Mouse (Mus musculus) intestine, embryonic 15.5 days (tissue): ENCODE measurements around the gene Ceacam13. TPM values are rescaled to one million over a fixed set of nuclear protein-coding genes. Genes with fewer than 3 reads are reported as not detected.
"Not testable (repeated sequence)": the region's sequence is repeated elsewhere in the genome, so short reads cannot be mapped to it uniquely, and the experiment has no call there.

Experiments
- ATAC-seq: fragments of 200-750 bp; cut with Nextera tagmentation; 2 replicates; pipeline ENCODE4 v1.8.0; 2017; ENCODE audit warnings: moderate TSS enrichment, moderate library complexity
- H3K27ac ChIP-seq: fragments of 300-500 bp; sonication (generic); 2 replicates; pipeline ENCODE4 v1.5.1; 2015; ENCODE audit warnings: mild to moderate bottlenecking, inconsistent platforms
- H3K27me3 ChIP-seq: fragments of 300-500 bp; sonication (generic); replicated peaks from 2 replicates; pipeline ENCODE4 v1.6.1; 2015; ENCODE audit warnings: inconsistent platforms
- H3K36me3 ChIP-seq: fragments of 300-500 bp; sonication (generic); 2 replicates; pipeline ENCODE4 v1.6.1; 2015; ENCODE audit warnings: inconsistent platforms
- H3K4me1 ChIP-seq: fragments of 300-500 bp; sonication (generic); replicated peaks from 2 replicates; pipeline ENCODE4 v1.6.1; 2015; ENCODE audit warnings: inconsistent platforms
- H3K4me2 ChIP-seq: fragments of 300-500 bp; sonication (generic); replicated peaks from 2 replicates; pipeline ENCODE4 v1.6.1; 2015; ENCODE audit warnings: mild to moderate bottlenecking, inconsistent platforms
- H3K4me3 ChIP-seq: fragments of 300-500 bp; sonication (generic); replicated peaks from 2 replicates; pipeline ENCODE4 v1.5.1; 2015; ENCODE audit warnings: inconsistent platforms
- H3K9ac ChIP-seq: fragments of 300-500 bp; sonication (generic); 2 replicates; pipeline ENCODE4 v1.6.1; 2015; ENCODE audit warnings: inconsistent platforms
- H3K9me3 ChIP-seq: fragments of 300-500 bp; sonication (generic); 2 replicates; pipeline ENCODE4 v1.6.1; 2016; ENCODE audit warnings: inconsistent platforms
- WGBS: fragments of 180-500 bp; shearing (Covaris S2); methylation state at CpG from one replicate; pipeline ENCODE4 v1.1.7; 2015; 5-methylcytosine and 5-hydroxymethylcytosine counted together
- polyA plus RNA-seq: library from polyadenylated mRNA; unstranded; fragments of >200 nt; fragmentation: Nextera tagmentation; extraction: Ambion mirVana; gene quantifications from 2 replicates; pipeline ENCODE4 v1.2.1, GENCODE M21; 2015

The Ceacam13 gene
- not detected in 2 replicates for polyA plus RNA-seq

- Histone ChIP-seq H3K4me3 (no peak within 1 kb of the TSS), H3K4me2 (no peak within 1 kb of the TSS), H3K27ac (no peak within 1 kb of the TSS), H3K9me3 (peaks cover 5% of the 10 kb centered on the region; the same call in 1 of the 2 replicates), H3K4me1 (no peaks in the 10 kb centered on the region), H3K27me3 (no peaks in the 10 kb centered on the region), H3K36me3 (no peaks in the 10 kb centered on the region), H3K9ac (no peak within 1 kb of the TSS)
- WGBS = 81% methylated on average over 4 of the region's 4 CpGs
- no peak for ATAC-seq
Observed at GRCm38 (mm10) chr7:18009589-18009988, at the start of gene Ceacam13. Gene Ceacam13 (plus strand): TSS chr7:18009889.

GRCm38 (mm10) chr7:17971824-17972223 is 37.9 kb upstream of the Ceacam13 start, which contains the start of gene Ceacam11:
Gene Ceacam11 (plus strand): TSS chr7:17972124.
- H3K4me3 ChIP-seq = no peak within 1 kb of the TSS

GRCm38 (mm10) chr7:18001131-18001530 is 8.6 kb upstream of the Ceacam13 start:
- WGBS = 94% methylated on average over 1 of the region's 1 CpGs
- H3K9ac ChIP-seq = not testable (repeated sequence)

More at GRCm38 (mm10) chr7:17971824-17972223, 37.9 kb upstream of the Ceacam13 start, which contains the start of gene Ceacam11:
- ATAC-seq = no peak
- H3K27ac ChIP-seq = no peak within 1 kb of the TSS
- no peaks in the 10 kb centered on the region for H3K27me3 ChIP-seq
- no peak within 1 kb of the TSS for H3K9ac ChIP-seq
- no peaks in the 10 kb centered on the region for H3K36me3 ChIP-seq
- H3K9me3 ChIP-seq = no peaks in the 10 kb centered on the region
- WGBS = 73% methylated on average over 4 of the region's 4 CpGs
- H3K4me2 ChIP-seq = no peak within 1 kb of the TSS
- no peaks in the 10 kb centered on the region for H3K4me1 ChIP-seq

DNA sequence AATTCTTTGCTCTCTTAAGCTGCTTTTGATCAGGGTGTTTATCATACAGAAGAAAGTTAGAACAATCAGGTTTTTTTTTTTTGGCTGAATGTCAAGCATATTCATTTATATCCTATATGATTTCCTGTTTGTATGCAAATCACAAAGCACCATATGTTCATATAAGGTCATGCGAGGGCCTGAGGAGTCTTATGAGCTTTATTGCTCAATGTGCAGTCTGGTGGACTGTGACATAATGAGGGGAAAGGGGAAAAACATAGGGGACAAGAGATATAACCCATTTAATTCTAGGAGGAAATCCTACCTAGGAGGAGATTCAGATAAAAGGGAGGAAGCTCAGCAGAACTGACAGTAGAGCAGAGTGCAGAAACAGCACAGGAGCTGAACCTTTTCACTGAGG is 55.9 kb downstream of the Ceacam13 start, which contains the start of gene Ceacam12:
Ceacam12 (plus strand) TSS at position 301 of the 400 bp plus-strand sequence.
- no peak within 1 kb of the TSS for H3K27ac ChIP-seq
- H3K36me3 ChIP-seq = no peaks in the 10 kb centered on the region
- no peak within 1 kb of the TSS for H3K9ac ChIP-seq
- no peak for ATAC-seq
- H3K4me3 ChIP-seq = no peak within 1 kb of the TSS
- H3K27me3 ChIP-seq = no peaks in the 10 kb centered on the region
- H3K4me1 ChIP-seq = no peaks in the 10 kb centered on the region
- no peaks in the 10 kb centered on the region; the same call in 1 of the 2 replicates for H3K9me3 ChIP-seq
- WGBS = 70% methylated on average over 1 of the region's 1 CpGs
- no peak within 1 kb of the TSS for H3K4me2 ChIP-seq

More at GRCm38 (mm10) chr7:18001131-18001530, 8.6 kb upstream of the Ceacam13 start:
- not testable (repeated sequence) for ATAC-seq, H3K4me3 ChIP-seq, H3K27ac ChIP-seq, H3K27me3 ChIP-seq, H3K4me1 ChIP-seq, H3K9me3 ChIP-seq, H3K36me3 ChIP-seq, H3K4me2 ChIP-seq

Other genes starting within 250 kb of the Ceacam13 start
- not detected in 2 replicates for gene Ceacam14, start 197.3 kb upstream of the Ceacam13 start, polyA plus RNA-seq
- not detected in 2 replicates for gene Gm5155, start 138.1 kb upstream of the Ceacam13 start, polyA plus RNA-seq
- gene Ceacam11, start 37.8 kb upstream of the Ceacam13 start, polyA plus RNA-seq = not detected in 2 replicates
- not detected in 2 replicates for gene Ceacam12, start 56.0 kb downstream of the Ceacam13 start, polyA plus RNA-seq
- gene Igfl3, start 166.6 kb downstream of the Ceacam13 start, polyA plus RNA-seq = not detected in 2 replicates
- not detected in 2 replicates for gene Mill1, start 235.5 kb downstream of the Ceacam13 start, polyA plus RNA-seq